Mouse (Mus musculus) hindbrain, embryonic 12.5 days (tissue): ENCODE data around the gene 2410141K09Rik. TPM values are rescaled to one million over a fixed set of nuclear protein-coding genes. Genes with fewer than 3 reads are reported as not detected.
"Not testable (repeated sequence)": the region's sequence is repeated elsewhere in the genome, so short reads cannot be mapped to it uniquely, and the experiment has no call there.

Experiments
- ATAC-seq: fragments of 200-750 bp; cut with Nextera tagmentation; 2 replicates; pipeline ENCODE4 v1.8.0; 2017; ENCODE audit warnings: moderate TSS enrichment; ENCODE audit not compliant: low FRiP score
- H3K27ac ChIP-seq: fragments of 300-500 bp; sonication (generic); 2 replicates; pipeline ENCODE4 v1.5.1; 2016; ENCODE audit warnings: mild to moderate bottlenecking
- H3K27me3 ChIP-seq: fragments of 300-500 bp; sonication (generic); 2 replicates; pipeline ENCODE4 v1.6.1; 2016; ENCODE audit warnings: mild to moderate bottlenecking
- H3K36me3 ChIP-seq: fragments of 300-500 bp; sonication (generic); 2 replicates; pipeline ENCODE4 v1.6.1; 2016; ENCODE audit warnings: mild to moderate bottlenecking
- H3K4me1 ChIP-seq: fragments of 300-500 bp; sonication (generic); 2 replicates; pipeline ENCODE4 v1.6.1; 2016
- H3K4me2 ChIP-seq: fragments of 300-500 bp; sonication (generic); replicated peaks from 2 replicates; pipeline ENCODE4 v1.6.1; 2016; ENCODE audit warnings: mild to moderate bottlenecking
- H3K4me3 ChIP-seq: fragments of 300-500 bp; sonication (generic); 2 replicates; pipeline ENCODE4 v1.5.1; 2016; ENCODE audit warnings: mild to moderate bottlenecking
- H3K9ac ChIP-seq: fragments of 300-500 bp; sonication (generic); 2 replicates; pipeline ENCODE4 v1.6.1; 2016; ENCODE audit warnings: mild to moderate bottlenecking, moderate library complexity
- H3K9me3 ChIP-seq: fragments of 300-500 bp; sonication (generic); replicated peaks from 2 replicates; pipeline ENCODE4 v1.6.1; 2016; ENCODE audit warnings: mild to moderate bottlenecking
- WGBS: fragments of 180-500 bp; shearing (Covaris S2); methylation state at CpG from one replicate; pipeline ENCODE4 v1.1.7; 2016; 5-methylcytosine and 5-hydroxymethylcytosine counted together
- polyA plus RNA-seq: library from polyadenylated mRNA; unstranded; fragments of >200 nt; fragmentation: Nextera tagmentation; extraction: Ambion mirVana; gene quantifications from 2 replicates; pipeline ENCODE4 v1.2.1, GENCODE M21; 2016

Gene 2410141K09Rik
- polyA plus RNA-seq: not detected in 2 replicates

GRCm38 (mm10) chr13:66441018-66441417 is at the start of gene 2410141K09Rik:
TSS of gene 2410141K09Rik (minus strand) at chr13:66441118.
- H3K27me3 ChIP-seq, H3K36me3 ChIP-seq, H3K9me3 ChIP-seq, H3K4me3 ChIP-seq, H3K27ac ChIP-seq, ATAC-seq, H3K4me2 ChIP-seq, H3K4me1 ChIP-seq, H3K9ac ChIP-seq: not testable (repeated sequence)
- 100% methylated on average over 1 of the region's 6 CpGs for WGBS

GRCm38 (mm10) chr13:66426858-66427257 is 14.1 kb downstream of the 2410141K09Rik start:
- H3K4me2 ChIP-seq, H3K4me1 ChIP-seq, H3K27ac ChIP-seq, ATAC-seq, H3K36me3 ChIP-seq, H3K9me3 ChIP-seq, H3K9ac ChIP-seq, H3K4me3 ChIP-seq, H3K27me3 ChIP-seq: not testable (repeated sequence)
- no CpG with 5 or more reads among the region's 5 CpGs for WGBS

GRCm38 (mm10) chr13:66414962-66415361 is 26.0 kb downstream of the 2410141K09Rik start:
- not testable (repeated sequence) for H3K27ac ChIP-seq, H3K4me3 ChIP-seq, H3K36me3 ChIP-seq, H3K4me2 ChIP-seq, H3K9me3 ChIP-seq, H3K4me1 ChIP-seq, H3K9ac ChIP-seq, ATAC-seq, H3K27me3 ChIP-seq
- WGBS: no CpG with 5 or more reads among the region's 2 CpGs

Other genes starting within 250 kb of the 2410141K09Rik start
- not detected in 2 replicates for gene Gm10772, start 213.5 kb downstream of the 2410141K09Rik start, polyA plus RNA-seq